Mouse (Mus musculus): ENCODE results near the gene Faap20.

Gene Faap20

DNA sequence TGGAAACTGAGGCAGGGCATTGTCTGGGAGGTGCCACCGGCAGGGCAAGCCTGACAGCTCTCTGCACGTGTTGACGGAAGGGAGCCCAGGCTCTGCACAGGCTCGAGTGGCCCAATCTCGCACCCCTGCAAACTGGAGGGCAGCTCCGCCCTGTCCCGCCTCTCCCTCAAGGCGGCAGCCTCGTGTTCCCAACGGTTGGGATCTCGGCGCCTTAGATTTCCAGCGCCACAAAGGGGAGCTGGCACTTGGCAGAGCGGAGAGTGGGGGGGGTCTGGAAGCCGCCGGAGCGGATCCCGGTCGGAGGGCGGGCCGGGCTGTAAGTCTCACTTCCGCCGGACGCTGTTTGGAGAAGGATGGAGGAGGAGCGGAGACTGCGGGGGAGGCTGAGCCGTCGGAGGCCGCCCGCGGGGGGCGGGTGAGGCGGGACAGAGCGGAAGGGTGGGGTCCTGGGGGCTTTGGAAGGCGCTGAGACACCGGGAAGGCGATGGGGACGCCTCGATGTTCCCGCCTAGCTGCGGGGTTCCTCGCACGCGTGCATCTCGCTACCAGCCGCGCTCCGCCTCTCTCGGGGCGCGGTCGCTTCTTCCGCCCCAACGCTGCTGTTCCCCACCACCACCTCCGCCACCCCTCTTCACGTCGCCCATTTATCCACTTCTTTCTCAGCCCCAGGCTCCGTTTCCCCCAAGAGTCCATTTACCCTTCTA, at the start of gene Faap20:
TSS of gene Faap20 (plus strand) at position 155 of the 704 bp plus-strand sequence.
- DNase-seq (ENCODE audit: low spot score in 2 of 2) = peak; percentile 89 to 92

DNA sequence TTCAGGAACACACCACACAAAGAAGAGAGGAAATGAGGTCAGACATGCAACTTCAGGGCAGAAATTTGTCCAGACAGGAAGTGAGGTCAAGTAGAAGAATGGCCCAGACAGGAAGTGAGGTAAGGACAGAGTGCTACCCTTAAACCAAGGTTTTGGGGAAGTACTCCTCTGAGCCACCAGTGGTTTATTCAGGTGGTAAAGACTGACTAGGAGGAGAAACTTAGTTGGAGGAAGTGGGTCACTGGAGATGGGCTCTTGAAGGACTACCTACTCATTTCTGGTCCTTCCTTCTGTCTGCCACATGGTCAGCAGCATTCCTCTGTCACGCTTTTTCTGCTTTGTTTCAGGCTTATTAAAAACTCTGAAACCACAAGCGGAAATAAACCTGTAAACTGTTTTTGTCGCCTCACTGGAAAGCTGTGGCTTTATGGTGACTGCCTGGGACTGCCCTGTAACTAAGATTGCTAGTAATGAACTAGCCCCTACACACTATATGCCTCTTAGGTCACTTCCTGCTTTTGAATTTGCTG, 48.7 kb upstream of the Faap20 start:
- DNase-seq (ENCODE audit: low spot score in 2 of 2) = no peak

DNA sequence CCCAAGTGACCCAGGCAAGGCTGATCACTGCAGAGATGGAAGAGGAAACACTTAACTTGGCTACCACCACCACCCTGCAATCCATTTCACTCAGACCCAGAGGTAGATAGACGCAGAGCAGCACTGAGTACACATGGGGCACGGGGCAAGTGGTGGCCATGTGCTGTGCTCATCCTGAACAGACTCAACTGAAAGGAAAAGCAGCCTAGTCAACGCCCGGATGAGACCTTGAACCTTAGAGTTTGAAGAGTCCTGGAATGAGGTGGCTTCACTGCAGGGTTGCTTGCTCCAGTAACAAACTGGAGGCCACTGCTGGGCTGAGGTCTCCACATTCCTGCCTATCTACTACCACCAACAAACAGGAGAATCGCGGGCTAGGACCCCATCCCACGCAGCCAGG, 47.8 kb upstream of the Faap20 start:
- DNase-seq (ENCODE audit: low spot score in 2 of 2) = no peak

GRCm38 (mm10) chr4:155205919-155206318, 43.7 kb upstream of the Faap20 start:
- no peak for DNase-seq (ENCODE audit: low spot score in 2 of 2)

- no peak for DNase-seq (ENCODE audit: low spot score in 2 of 2)
These were observed 43.1 kb upstream of the Faap20 start for GRCm38 (mm10) chr4:155206498-155206897.

GRCm38 (mm10) chr4:155207841-155208240, 41.8 kb upstream of the Faap20 start:
- DNase-seq (ENCODE audit: low spot score in 2 of 2) = no peak

GRCm38 (mm10) chr4:155208613-155209012, 41.0 kb upstream of the Faap20 start:
- DNase-seq (ENCODE audit: low spot score in 2 of 2) = no peak

DNA sequence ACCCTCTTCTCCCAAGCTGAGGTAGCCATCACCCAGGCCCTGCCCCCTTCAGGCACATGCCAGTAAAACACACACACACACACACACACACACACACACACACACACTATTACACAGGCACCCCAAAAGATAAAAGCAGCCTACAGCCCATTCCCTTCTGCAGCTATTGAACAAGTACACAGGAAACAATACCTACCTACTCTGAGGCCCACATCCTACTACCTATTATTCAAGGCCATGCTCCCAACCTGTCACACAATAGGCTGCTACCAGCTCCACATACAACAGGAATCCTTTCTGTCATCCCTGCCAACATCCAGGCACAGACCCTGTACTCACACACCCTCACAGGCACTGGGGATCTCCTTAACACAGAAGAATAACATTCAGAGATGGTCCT, 40.5 kb upstream of the Faap20 start:
- no peak for DNase-seq (ENCODE audit: low spot score in 2 of 2)

- no peak for DNase-seq (ENCODE audit: low spot score in 2 of 2)
These were observed 40.1 kb upstream of the Faap20 start for GRCm38 (mm10) chr4:155209494-155209893.

- DNase-seq (ENCODE audit: low spot score in 2 of 2) = no peak
These were observed 36.4 kb upstream of the Faap20 start for GRCm38 (mm10) chr4:155213052-155213751.

DNA sequence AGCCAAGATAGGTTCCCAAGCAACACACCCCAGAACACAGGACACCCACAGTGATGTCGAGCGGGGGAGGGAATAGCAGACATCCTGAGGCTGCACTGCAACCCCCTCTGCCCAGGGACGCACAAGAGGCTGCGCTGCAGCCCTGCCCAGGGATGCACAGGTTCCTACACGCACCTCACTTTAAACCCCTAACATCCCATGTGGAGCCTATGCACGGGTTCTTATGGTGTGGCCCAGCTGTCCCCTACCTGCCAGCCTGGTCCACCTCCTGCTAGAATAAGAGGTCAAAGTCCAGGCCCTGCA, 35.9 kb upstream of the Faap20 start:
- DNase-seq (ENCODE audit: low spot score in 2 of 2) = no peak

DNA sequence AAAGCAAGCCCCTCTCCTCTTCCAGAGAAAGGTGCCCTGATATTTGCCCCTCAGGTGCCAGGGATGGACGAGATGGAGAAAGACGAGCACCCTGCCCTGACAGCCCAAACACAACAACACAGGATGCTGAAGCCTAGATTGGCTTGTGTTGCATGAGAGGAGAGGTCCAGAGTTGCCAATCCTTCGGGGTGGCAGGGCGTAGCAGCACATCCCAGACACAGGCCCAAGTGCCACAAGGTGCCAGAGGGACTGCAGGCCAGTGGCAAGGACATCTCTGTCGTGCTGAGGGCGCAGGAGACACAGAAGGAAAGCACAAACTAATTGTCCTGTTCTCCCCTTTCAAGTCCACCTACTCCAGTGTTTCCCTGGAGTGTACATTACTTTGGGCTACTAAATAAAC, 35.4 kb upstream of the Faap20 start:
- no peak for DNase-seq (ENCODE audit: low spot score in 2 of 2)

- DNase-seq (ENCODE audit: low spot score in 2 of 2) = no peak
These were observed 34.8 kb upstream of the Faap20 start for GRCm38 (mm10) chr4:155214793-155215192.

GRCm38 (mm10) chr4:155215203-155215602, 34.4 kb upstream of the Faap20 start:
- no peak for DNase-seq (ENCODE audit: low spot score in 2 of 2)

DNA sequence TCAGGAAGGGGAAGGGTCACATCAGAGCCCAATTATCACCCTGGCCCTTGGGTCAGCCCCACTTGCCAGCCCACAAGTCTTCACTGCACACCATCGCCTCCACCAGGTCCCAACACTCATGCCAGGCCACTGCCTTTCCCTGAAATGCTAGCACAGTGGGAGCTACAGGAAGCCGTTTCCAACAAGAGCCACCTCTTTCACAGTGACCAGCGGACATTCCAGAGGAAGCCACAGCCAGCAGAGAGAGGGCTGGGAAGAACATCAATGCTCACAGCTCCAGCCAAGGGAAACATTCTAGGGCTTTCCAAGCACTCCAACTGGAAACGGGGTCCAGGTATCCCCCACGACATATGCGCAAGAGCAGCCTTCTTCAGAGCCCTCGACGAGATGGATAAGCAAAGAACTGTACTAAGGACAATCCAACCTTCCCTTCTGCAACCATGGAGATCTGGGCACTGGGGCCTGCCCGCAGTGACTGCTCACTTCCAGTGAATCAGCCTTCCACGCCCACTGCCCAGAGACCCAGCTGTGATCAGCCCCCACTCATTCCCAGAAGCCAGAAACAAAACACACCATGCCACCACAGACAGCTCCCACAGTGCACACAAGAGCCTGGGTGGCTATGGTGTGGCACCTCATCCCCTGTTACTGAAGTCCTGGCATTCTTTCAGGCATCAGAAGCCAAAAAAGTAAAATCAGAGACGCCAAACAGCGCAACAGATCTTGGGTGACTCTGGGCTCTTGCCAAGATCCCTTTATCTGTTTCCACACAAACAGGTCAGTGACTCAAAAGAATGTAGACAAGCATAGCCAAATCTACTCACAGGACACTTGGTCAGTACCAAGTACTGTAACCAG, 33.6 kb upstream of the Faap20 start:
- no peak for DNase-seq (ENCODE audit: low spot score in 2 of 2)

GRCm38 (mm10) chr4:155217241-155218103, 32.1 kb upstream of the Faap20 start:
- DNase-seq (ENCODE audit: low spot score in 2 of 2) = no peak

GRCm38 (mm10) chr4:155218104-155218732, 31.4 kb upstream of the Faap20 start:
- no peak for DNase-seq (ENCODE audit: low spot score in 2 of 2)

DNA sequence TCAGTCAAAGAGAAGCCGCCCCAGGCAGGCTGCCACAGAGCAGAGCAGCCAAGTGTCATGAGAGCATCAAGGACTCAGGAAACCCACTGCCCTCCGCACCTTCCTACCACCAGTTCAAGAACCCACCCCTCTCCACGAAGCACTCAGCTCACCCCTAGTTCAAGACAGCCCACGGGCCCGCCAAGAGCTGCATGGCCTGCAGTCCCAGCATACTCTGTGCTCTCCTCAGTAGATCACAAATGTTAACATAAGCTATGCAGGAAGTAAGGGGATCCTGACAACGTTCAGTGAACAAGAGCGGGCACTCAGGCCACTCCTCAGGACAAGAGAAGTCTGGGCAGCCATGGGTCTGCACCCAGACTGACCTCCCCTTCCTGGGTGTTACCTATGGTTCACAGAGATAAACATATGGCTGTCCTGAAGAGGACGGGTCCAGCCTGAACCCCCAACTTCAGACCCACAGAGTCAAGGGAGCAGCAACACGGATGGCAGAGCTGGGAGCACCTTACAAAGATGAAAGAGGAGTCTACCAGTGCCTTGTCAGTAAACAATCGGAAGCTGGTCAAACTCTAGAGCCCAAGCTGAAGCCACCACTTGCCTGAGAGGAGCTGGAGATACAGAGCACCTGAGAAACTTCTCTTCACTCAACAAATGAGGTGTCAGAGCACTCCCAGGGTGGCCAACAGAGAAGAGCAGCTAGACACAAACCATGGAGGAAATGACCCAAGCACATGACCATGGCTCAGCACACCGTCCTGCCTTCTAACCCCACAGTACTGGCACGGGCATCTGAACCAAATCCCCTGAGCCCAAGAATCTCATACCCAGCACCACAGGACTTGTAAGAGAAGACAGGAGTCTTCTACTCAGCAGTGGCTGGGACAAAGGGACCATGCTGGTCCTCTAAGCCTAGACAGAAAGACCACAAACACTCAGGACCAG, 30.1 kb upstream of the Faap20 start:
- no peak for DNase-seq (ENCODE audit: low spot score in 2 of 2)

DNA sequence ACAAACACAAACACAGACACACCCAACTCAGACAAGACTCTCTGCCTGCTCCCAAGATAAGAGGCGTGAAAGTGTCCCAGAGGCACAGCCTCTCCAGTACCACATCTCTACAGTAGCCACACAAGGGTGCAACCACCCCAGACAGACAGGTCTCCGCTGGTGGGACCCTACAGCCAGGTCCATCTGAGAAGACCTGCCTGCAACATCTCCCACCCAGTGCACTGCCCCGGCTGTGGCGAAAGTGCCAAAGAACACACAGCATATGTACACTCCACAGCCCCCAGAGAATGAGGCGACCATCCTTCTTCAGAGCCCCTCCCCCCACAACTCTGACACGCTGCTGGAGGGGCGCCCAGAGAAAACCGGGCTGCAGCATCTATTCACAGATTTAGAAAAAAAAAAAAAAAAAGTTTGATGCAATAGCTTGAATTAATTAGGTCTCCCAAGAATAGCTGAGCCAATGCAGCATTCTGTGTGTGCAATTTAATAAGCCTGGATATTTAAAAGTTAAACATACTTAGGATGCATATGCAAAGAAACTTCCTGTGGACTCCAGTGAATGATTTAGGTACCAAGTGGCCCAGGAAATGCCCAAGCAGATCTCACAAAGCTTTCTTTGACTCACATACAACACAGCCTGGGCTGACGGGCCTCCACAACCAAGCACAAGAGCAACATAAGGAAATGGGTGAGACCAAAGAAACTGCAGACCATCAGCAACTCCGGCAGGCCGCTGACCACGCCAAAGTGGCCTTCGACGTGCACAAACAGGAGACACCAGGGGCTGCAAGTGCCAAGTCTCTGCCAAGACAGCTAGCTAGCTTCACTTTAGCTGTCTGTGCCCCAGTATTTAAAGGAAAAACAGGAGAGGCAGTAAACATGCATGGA, 29.1 kb upstream of the Faap20 start:
- DNase-seq (ENCODE audit: low spot score in 2 of 2) = no peak
